9 mouse cellular contexts compared by ENCODE assay signal in the genomic region with DNA sequence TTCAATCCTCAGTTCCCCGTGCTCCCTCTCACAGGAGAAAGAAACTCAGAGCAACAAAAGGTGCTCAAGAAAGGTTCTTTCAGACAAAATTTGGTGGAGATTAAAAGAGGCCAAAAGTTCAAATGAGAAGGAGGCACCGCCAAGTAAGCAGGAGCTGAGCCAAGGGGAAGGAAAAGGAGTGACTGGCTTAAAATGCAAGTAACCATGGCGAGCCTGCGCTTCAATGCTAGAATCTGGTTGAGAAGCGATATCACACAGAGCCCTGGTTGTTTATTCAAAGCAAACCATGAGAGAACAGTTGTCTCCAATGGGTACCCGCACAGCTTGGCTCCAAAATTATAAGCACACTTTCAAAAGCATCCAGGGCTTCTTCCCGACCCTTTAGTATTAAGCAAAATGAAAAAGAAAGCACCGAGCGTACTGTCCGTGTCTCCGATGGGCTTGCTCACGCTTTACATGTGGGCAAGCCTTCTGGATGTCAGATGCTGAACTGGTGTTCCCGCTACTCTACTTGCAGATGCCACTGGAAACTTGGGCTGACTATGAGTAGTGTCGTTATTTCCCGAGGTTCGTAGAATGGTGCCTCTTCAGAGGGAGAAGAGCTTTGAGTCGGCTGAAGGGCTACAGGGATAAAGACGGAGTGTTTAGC.
DNase-seq lines count a peak whose midpoint lies in the region; ATAC-seq and TF ChIP-seq lines count a peak whose summit lies in the region.
"Had no signal": no experiment of that assay in that cellular context is flagged by ENCODE, and none has a peak within 500 bp of the region (broad histone marks: within the 10 kb centered on the region; RNA-seq: fewer than 3 reads in every experiment).

No protein-coding gene starts in this region.

- peak; percentile 90 for DNase-seq in brain, embryonic 14.5 days (ENCODE audit: low read depth)
- DNase-seq in cerebellum, adult 2 months = peak; percentile 13 to 54
- DNase-seq in left cerebral cortex, postnatal 14 days (ENCODE audit: low spot score in 2 of 2) = peak; percentile 50 to 63
- DNase-seq in kidney, adult 18-20 months = no peak
- DNase-seq in thymus, adult 18-20 months = no peak
- DNase-seq in spleen, adult 18-20 months = no peak

- no peak for TF ChIP-seq POLR2A in brain, embryonic 14.5 days (IDR thresholded peaks at IDR 0.05; ENCODE audit: borderline replicate concordance, extremely low read depth, insufficient read depth, insufficient read length, poor library complexity, severe bottlenecking)
- TF ChIP-seq POLR2A in cerebellum, adult 2 months (IDR thresholded peaks at IDR 0.05; ENCODE audit: borderline replicate concordance, insufficient read depth, low read length) = no peak

- H3K27me3 ChIP-seq in cerebellum, adult 2 months (ENCODE audit: control insufficient read depth, insufficient read depth, low read length) = no peaks in the 10 kb centered on the region; the same call in 1 of the 2 replicates
- H3K27me3 ChIP-seq in hindbrain, embryonic 15.5 days = no peaks in the 10 kb centered on the region
- no peaks in the 10 kb centered on the region for H3K27me3 ChIP-seq in liver, embryonic 12.5 days (replicated peaks)

- H3K9me3 ChIP-seq in hindbrain, embryonic 15.5 days = no peaks in the 10 kb centered on the region
- no peaks in the 10 kb centered on the region for H3K9me3 ChIP-seq in liver, embryonic 12.5 days (replicated peaks)

- intact Hi-C loops in left cerebral cortex, postnatal 14 days (cut with DNase I) = no loop called here

- H3K4me2 ChIP-seq in hindbrain, embryonic 15.5 days = 0 out of 2 replicates have a peak overlapping the region, but pooled peaks have one; percentile 10
- H3K4me2 ChIP-seq in liver, embryonic 12.5 days = no peak overlapping the region

- H3K36me3 ChIP-seq in hindbrain, embryonic 15.5 days = no peaks in the 10 kb centered on the region
- H3K36me3 ChIP-seq in liver, embryonic 12.5 days = no peaks in the 10 kb centered on the region

- 31% methylated on average over 18 of the region's 18 CpGs for WGBS in cerebellum, adult 2 months
- WGBS in hindbrain, embryonic 15.5 days = 42% methylated on average over 18 of the region's 18 CpGs
- WGBS in liver, embryonic 12.5 days (ENCODE audit: insufficient replicate concordance) = 81% methylated on average over 18 of the region's 18 CpGs

- no peak overlapping the region for H3K4me3 ChIP-seq in cerebellum, adult 2 months (replicated peaks; ENCODE audit: insufficient read depth, low read depth, low read length)
- no peak overlapping the region for H3K4me3 ChIP-seq in hindbrain, embryonic 15.5 days
- H3K4me3 ChIP-seq in liver, embryonic 12.5 days = no peak overlapping the region

- no peak for TF ChIP-seq CTCF in brain, embryonic 14.5 days (IDR thresholded peaks at IDR 0.05; ENCODE audit: borderline replicate concordance, extremely low read depth, insufficient read depth, insufficient read length)
- TF ChIP-seq CTCF in cerebellum, adult 2 months (IDR thresholded peaks at IDR 0.05; ENCODE audit: borderline replicate concordance, insufficient read depth, low read depth, low read length) = no peak

- H3K9ac ChIP-seq in hindbrain, embryonic 15.5 days = no peak overlapping the region
- no peak overlapping the region for H3K9ac ChIP-seq in liver, embryonic 12.5 days
- H3K9ac ChIP-seq: liver, embryonic 14.5 days had no signal

- H3K27ac ChIP-seq in cerebellum, adult 2 months (ENCODE audit: insufficient read depth, low read length) = no peak overlapping the region
- H3K27ac ChIP-seq in hindbrain, embryonic 15.5 days (replicated peaks) = no peak overlapping the region
- no peak overlapping the region for H3K27ac ChIP-seq in liver, embryonic 12.5 days
- H3K27ac ChIP-seq: liver, embryonic 14.5 days had no signal

- peak; percentile 84 for ATAC-seq in hindbrain, embryonic 15.5 days (ENCODE audit: low FRiP score, low read depth)
- no peak for ATAC-seq in liver, embryonic 12.5 days

- no peaks in the 10 kb centered on the region for H3K4me1 ChIP-seq in cerebellum, adult 2 months (ENCODE audit: control insufficient read depth, insufficient read depth, low read length)
- H3K4me1 ChIP-seq in hindbrain, embryonic 15.5 days (replicated peaks) = no peaks in the 10 kb centered on the region
- no peaks in the 10 kb centered on the region for H3K4me1 ChIP-seq in liver, embryonic 12.5 days

Comparison
In these comparisons a context has a peak if more than half of its experiments do, and no peak if none do; other contexts are left out.
1. DNase-seq: peak in brain, embryonic 14.5 days (single experiment), cerebellum, adult 2 months (2 of 2) and left cerebral cortex, postnatal 14 days (2 of 2); none in kidney, adult 18-20 months (single experiment), thymus, adult 18-20 months (0 of 2) and spleen, adult 18-20 months (0 of 2).